Mouse (Mus musculus) G1E (cell line): ENCODE data around the gene Calu.

Experiments
- CTCF ChIP-seq: IDR thresholded peaks from 2 replicates; pipeline ENCODE4 v1.5.1; 2012; ENCODE audit warnings: low read depth, low read length, inconsistent platforms, mixed read lengths
- GATA1 ChIP-seq: IDR thresholded peaks from 2 replicates; pipeline ENCODE4 v1.6.1; 2012; ENCODE audit warnings: borderline replicate concordance, low read length, inconsistent platforms, mixed read lengths
- GATA2 ChIP-seq: IDR thresholded peaks from 2 replicates; pipeline ENCODE4 v1.6.1; 2012; ENCODE audit warnings: low read depth, low read length, inconsistent platforms, borderline replicate concordance
- TAL1 ChIP-seq: conservative IDR thresholded peaks from 2 replicates; pipeline ENCODE4 v1.6.1; 2012; ENCODE audit warnings: low read depth, low read length, inconsistent platforms, mixed read lengths

- no peak for TF ChIP-seq CTCF
- TF ChIP-seq TAL1: no peak
- TF ChIP-seq GATA2: no peak
- TF ChIP-seq GATA1: no peak
These were observed 49.1 kb downstream of the Calu start for GRCm38 (mm10) chr6:29396714-29397540.
